Mouse (Mus musculus): ENCODE results near the gene Tsga13.

Tsga13 gene

DNA sequence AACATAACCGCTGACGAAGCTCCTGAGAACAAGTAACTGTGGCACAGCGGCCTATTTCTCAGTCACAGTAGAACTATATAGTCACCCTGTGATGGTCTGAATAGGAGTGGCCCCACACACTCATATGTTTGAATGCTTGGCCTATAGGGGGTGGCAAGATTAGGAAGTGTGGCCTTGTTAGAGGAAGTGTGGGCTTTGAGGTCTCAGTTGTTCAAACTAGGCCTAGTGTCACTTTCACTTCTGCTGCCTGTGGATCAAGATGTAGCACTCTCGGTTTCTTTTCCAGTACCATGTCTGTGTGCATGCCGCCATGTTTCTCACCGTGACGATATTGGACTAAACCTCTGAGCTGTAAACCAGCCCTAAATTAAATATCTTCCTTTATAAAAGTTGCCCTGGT is 59.4 kb downstream of the Tsga13 start:
- DNase-seq = no peak

- DNase-seq = no peak
Observed at GRCm38 (mm10) chr6:30855205-30855604, 60.2 kb downstream of the Tsga13 start.

GRCm38 (mm10) chr6:30849818-30850217 is 65.6 kb downstream of the Tsga13 start:
- no peak for DNase-seq

Data from thymus, postnatal 14 days (tissue).